Mouse (Mus musculus) adrenal gland, postnatal 36 days (tissue): ENCODE measurements around the gene Cln5. TPM values are rescaled to one million over a fixed set of nuclear protein-coding genes. Genes with fewer than 3 reads are reported as not detected.

ENCODE experiments used
- DNase-seq, 2 experiments: peaks; one replicate each; pipeline ENCODE4 v3.0.0; 2021; ENCODE audit warnings: mixed read lengths in 1 of 2
- total RNA-seq, 2 experiments: library from RNA; stranded (reverse); gene quantifications; 2 replicates each; pipeline ENCODE4 v1.2.3; 2021

Gene Cln5
- total RNA-seq, 2 experiments from 2014 or later, result 25.1 to 34.5 TPM

- DNase-seq, result peak in 1 of 2 experiments; percentile 33
Measured at GRCm38 (mm10) chr14:103078006-103078912, 8.2 kb downstream of the Cln5 start.

DNA sequence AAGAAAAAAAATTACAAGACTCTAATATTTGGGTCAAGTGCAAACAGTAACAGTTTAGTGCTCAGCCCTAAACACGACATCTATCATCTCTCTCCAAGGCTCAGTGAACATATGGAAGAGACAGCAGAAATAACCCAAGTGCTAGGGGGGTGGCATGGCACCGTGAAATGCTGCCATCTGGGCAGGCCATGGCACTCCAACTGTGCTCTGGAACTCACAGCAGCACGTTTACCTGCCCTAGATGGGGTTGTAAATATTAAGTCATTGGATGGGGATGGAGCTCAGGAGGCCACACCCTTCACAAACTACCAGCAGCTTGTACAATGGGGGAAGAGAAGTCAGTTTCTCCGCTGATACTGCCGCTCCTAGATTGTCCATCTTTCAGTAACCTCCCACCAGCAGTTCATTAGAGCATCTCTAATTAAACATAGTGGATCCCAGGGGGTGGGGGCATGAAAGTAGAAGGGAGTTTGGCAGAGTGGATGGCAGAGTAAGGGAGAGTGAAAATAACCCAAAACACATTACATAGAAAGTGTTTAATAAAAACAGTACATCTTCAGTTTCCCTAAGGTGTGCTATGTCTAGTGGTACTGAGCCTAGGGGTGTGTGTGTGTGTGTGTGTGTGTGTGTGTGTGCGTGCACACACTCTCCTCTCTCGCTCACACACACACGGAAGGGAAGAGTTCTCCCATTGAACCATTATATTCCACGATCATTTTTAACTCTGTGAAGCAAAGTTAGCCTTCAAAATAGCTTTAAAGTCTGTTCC, 9.4 kb downstream of the Cln5 start:
- DNase-seq, result no peak

DNA sequence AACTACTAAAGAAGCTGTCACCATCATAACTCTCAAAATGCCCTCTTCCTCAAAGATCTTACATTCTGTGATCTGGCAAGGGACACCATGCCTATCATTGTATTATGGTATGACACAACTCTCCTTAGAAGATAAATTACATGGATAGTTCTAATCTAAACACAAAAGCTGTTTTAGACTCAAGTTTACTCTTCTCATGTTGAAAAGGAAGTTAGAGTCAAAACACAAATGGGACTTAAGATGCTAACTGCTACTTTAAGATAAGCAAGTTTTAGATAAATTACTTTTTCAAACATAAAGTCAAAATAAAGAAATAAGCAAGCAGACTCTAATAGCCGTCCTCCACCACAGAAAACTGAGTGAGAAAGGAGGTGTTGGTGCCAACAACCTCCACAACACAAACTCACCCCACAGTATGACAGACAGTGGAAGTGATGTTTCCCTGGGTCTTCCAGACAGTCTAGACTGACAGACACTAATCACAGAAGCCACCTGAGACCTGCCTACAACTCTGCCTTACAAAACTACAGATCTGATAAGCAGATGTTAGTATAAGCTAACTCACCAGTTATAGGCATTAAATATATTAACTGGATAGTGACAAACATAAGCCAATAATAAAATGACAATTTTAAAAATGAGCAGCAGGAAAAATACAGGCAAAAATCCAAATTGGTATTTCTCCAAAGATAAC, 16.0 kb downstream of the Cln5 start:
- no peak for DNase-seq

GRCm38 (mm10) chr14:103086671-103087324, 16.8 kb downstream of the Cln5 start:
- DNase-seq, result peak; percentile 48 to 59

DNA sequence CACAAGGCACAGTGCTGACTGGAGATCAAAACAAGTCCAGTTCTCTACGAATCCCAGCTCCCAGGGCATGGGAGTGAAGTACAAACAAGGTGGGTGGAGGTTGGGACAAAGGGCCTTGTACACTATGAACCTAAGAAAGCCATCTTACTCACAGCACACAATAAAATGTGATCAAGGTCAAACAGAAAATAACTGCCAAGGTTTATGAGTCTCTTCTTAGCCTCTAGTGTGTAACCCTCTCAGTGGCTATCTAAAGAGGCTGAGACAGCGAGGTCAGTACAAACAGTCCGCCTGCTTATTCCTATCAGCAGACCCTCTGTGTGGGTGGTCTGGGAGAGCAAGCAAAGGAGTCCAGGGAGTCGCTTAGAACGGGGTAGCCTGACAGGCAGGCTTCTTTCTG, 17.8 kb downstream of the Cln5 start:
- DNase-seq, result peak in 1 of 2 experiments; percentile 33

- peak in 1 of 2 experiments; percentile 70 for DNase-seq
Measured at GRCm38 (mm10) chr14:103088624-103089023, 18.6 kb downstream of the Cln5 start.

DNA sequence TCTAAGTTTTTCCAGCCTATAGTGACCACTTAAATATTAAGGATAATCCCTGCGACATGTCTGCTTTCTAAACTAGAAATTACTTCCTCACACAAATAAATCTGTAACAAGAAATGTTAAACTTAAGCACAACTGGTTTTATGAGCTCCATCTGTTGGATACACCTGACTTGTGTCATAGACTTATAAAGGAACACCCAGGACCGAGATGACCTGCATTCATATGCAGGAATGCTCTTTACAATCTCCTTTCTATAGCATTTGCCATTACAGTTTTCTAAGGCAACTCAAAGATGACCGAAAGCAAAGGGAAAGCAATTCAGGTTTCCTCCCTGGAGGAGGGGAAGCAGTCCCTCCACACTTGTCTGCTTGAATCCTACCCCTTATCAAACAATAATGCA, 23.2 kb downstream of the Cln5 start:
- DNase-seq, result no peak

DNA sequence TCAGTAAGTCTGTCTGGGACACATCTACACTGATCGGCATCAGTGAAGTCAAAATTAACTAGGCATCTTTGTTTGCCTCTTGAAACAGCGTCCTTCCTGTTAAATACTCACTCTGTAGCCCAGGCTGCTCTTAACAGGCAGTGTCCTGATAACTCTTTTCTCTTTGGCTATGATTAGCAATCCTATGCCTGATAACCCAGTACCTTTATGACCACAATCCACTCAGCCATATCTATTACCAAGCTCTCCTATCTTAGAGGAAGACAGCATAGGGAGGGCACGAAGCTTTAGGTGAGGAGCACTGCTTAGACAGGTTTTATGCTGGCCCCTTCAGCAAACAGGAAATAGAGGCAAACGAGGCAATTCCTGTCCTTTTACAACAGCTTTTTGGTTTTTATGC, 23.7 kb downstream of the Cln5 start:
- no peak for DNase-seq

DNA sequence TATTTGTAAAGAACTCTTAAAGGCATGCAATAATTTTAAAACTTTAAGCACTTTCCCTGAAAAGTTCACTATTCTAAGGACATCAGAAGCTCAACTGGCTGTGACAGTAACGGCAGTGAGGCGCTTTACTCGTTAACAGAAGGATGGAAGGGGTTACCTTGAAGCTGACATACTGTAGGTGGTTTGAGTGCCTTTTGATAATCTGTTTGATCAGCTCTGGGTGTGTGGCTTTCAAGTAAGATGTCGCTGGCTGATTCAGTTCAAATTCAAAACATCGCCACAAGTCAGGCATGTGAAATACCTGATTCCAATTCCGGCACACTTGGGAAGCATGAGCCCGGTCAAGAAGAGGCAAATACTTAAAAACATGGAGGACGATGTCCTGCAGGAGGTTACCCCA, 25.0 kb downstream of the Cln5 start:
- no peak for DNase-seq

- no peak for DNase-seq
Measured at GRCm38 (mm10) chr14:103095826-103096225, 25.8 kb downstream of the Cln5 start.

- peak; percentile 57 to 71 for DNase-seq
Measured at GRCm38 (mm10) chr14:103096621-103097020, 26.6 kb downstream of the Cln5 start.

DNA sequence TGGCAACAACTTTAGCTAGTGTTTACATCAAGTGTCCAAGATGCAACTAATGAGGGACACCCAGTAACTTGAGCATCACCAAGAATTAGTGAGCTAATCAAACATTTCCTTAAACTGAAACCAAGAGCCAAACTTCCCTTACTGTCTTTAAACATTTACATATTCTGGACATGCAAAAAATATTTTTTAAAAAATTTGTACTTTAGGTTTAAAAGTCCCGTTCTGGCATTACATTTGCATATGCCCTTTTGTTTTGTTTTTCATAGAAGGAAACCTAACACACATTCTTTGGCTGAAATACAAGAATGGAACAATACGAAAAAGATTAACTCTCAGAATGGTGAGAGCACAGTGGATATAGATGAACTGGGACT, 28.2 kb downstream of the Cln5 start:
- no peak for DNase-seq

- DNase-seq, result peak; percentile 92 to 96
Measured at GRCm38 (mm10) chr14:103098587-103099235, 28.7 kb downstream of the Cln5 start.

DNA sequence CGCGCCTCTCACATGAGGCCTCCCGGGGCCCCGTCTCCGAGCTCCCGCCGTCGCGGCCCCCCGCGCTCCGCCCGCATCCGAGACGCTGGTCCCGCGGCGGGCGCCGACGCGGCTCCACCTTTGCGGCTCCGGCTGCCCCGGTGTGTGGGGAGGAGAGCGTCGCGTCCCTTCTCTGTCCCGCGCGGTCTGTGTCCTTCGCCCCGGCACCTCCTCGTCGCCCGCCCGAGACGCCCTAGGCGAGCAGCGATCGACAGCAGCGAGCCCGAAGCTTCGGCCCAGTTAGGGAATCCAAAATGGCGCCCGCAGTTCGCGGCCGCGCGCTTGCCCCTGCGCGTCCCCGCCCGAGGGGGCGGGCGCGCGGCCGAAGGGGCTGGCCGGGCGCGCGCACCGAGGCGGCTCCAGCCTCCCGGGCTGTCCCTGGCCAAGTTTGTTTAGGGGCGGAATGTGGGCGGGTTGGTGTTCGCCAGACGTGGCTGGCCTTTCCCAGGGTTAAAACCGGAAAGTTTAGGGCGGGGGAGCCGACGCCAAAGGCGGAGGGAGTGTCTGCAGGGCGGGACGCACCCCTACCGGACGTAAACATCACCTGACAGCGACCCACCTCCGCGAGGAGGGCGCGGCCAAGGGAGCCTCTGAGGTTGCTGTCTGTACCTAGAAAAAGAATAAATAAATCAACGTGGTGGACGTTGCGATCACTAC, 29.4 kb downstream of the Cln5 start, which contains the start of gene Fbxl3:
Gene Fbxl3 (minus strand): TSS at position 329 of the 696 bp plus-strand sequence.
- DNase-seq, result peak; percentile 96

- no peak for DNase-seq
Measured at GRCm38 (mm10) chr14:103100296-103100695, 30.3 kb downstream of the Cln5 start.

GRCm38 (mm10) chr14:103101171-103101570, 31.2 kb downstream of the Cln5 start:
- no peak for DNase-seq

DNA sequence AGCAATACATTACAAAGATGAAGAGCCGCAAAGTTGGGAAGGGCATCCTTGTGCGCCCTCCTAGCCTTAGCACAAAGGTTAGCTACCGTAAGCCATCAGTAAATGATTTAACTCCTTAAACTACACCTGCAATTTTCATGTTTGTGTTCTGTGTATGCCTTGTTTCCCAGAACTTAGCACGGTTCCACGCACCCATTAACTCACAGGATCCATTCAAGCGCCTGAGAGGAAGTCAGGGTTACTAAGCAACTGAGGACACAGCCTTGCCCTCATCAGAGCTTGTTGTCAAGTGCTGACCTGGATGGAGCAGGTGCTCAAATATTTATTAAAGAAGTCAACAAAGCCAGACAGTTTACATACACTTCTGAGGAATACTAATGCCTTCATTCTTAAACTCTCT, 32.2 kb downstream of the Cln5 start:
- no peak for DNase-seq

DNA sequence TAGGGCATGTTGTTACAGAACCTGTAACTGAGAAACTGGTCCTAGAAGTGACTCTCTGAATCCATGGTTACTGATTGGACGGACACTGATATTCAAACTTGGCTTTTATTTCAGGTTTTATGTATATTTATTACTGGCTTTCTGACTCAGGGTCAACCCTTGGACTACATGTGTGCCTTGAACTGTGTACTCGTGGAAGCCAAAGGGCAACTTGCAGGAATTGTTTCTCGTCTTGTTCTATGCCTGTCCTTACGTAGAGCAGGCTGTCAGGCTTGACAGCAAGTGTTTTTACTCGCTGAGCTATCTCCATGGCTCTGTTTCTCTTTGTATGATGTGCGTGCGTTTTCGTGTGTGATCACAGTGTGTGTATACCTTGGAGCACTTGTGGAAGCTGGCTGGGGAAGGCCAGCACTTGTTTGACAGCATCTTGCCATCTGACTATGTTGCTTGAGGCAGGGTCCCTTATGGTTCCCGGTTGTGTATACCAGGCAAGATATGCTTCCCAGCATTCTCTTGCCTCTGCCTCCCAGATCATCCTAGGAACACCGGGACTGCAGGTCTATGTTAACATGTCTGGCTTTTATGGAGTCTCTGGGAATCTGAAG, 32.8 kb downstream of the Cln5 start:
- DNase-seq, result no peak

DNA sequence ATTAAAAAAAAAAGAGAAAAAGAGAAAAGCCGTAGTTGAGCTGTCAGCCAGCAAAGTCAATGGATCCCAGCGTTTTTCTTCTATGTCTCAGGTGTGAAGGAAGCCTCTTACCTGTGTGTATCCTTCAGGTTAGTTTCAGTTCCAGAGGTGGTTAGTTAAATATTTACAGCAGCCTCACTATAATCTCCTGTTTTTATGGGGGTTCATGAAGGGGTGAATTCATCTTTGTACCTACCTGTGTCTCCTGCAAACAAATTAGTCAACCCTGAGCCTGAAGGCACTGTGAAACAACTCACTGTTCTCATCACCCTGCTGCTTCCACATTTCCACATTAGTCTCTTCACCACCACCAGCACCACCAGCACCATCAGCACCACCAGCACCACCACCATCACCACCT, 36.3 kb downstream of the Cln5 start:
- no peak for DNase-seq

- no peak for DNase-seq
Measured at GRCm38 (mm10) chr14:103109971-103110370, 40.0 kb downstream of the Cln5 start.
